In genomic region chr1:89092442-89092991, GRCm38 (mm10) we compare ENCODE assay signal across 9 mouse cellular contexts. TPM values are rescaled to one million over a fixed set of nuclear protein-coding genes. Genes with fewer than 3 reads are reported as not detected.
DNase-seq lines count a peak whose midpoint lies in the region; ATAC-seq and TF ChIP-seq lines count a peak whose summit lies in the region.
"Had no signal": no experiment of that assay in that cellular context is flagged by ENCODE, and none has a peak within 500 bp of the region (broad histone marks: within the 10 kb centered on the region; RNA-seq: fewer than 3 reads in every experiment).

No protein-coding gene starts in this region.

- H3K4me2 ChIP-seq in liver, embryonic 11.5 days = no peak overlapping the region
- H3K4me2 ChIP-seq in hindbrain, embryonic 12.5 days (replicated peaks) = peak overlapping the region; percentile 33
- H3K4me2 ChIP-seq in stomach, postnatal 0 days (replicated peaks; ENCODE audit: low read depth) = peak overlapping the region; percentile 23

- peaks cover 2% of the 10 kb centered on the region; the same call in 1 of the 2 replicates for H3K4me1 ChIP-seq in liver, embryonic 11.5 days (replicated peaks; ENCODE audit: control insufficient read depth, insufficient read depth, low read length)
- H3K4me1 ChIP-seq in hindbrain, embryonic 12.5 days = peaks cover 72% of the 10 kb centered on the region
- peaks cover 90% of the 10 kb centered on the region for H3K4me1 ChIP-seq in midbrain, embryonic 10.5 days
- H3K4me1 ChIP-seq in stomach, postnatal 0 days (replicated peaks; ENCODE audit: control insufficient read depth, insufficient read depth) = peaks cover 16% of the 10 kb centered on the region

- no peak overlapping the region for H3K9ac ChIP-seq in liver, embryonic 11.5 days (ENCODE audit: low read depth, low read length)
- no peak overlapping the region for H3K9ac ChIP-seq in hindbrain, embryonic 12.5 days
- H3K9ac ChIP-seq in stomach, postnatal 0 days (ENCODE audit: low read length) = no peak overlapping the region

- no peak for TF ChIP-seq CTCF in stomach, postnatal 0 days (IDR thresholded peaks at IDR 0.05; ENCODE audit: low read depth)

- TF ChIP-seq EP300 in stomach, postnatal 0 days (optimal IDR thresholded peaks at IDR 0.05) = no peak

- no peaks in the 10 kb centered on the region for H3K36me3 ChIP-seq in liver, embryonic 11.5 days (ENCODE audit: control insufficient read depth, insufficient read depth, low read length)
- no peaks in the 10 kb centered on the region for H3K36me3 ChIP-seq in hindbrain, embryonic 12.5 days
- no peaks in the 10 kb centered on the region for H3K36me3 ChIP-seq in midbrain, embryonic 10.5 days
- H3K36me3 ChIP-seq in stomach, postnatal 0 days (ENCODE audit: control insufficient read depth, insufficient read depth, low read length) = no peaks in the 10 kb centered on the region
- H3K36me3 ChIP-seq: G1E had no signal

- no peak overlapping the region for H3K4me3 ChIP-seq in liver, embryonic 11.5 days (ENCODE audit: low read depth, low read length)
- no peak overlapping the region for H3K4me3 ChIP-seq in hindbrain, embryonic 12.5 days
- H3K4me3 ChIP-seq in midbrain, embryonic 10.5 days = peak overlapping the region; percentile 38
- H3K4me3 ChIP-seq in stomach, postnatal 0 days (ENCODE audit: low read depth, low read length) = no peak overlapping the region

- ATAC-seq in liver, embryonic 11.5 days (replicated peaks; ENCODE audit: low FRiP score) = no peak
- ATAC-seq in hindbrain, embryonic 12.5 days (ENCODE audit: low FRiP score) = no peak; the same call in 1 of the 2 replicates
- ATAC-seq in stomach, postnatal 0 days (ENCODE audit: low FRiP score, low TSS enrichment) = no peak

- DNase-seq in liver = peak; percentile 20
- DNase-seq in liver, embryonic 11.5 days (ENCODE audit: low spot score) = no peak
- peak; percentile 69 to 78 for DNase-seq in frontal cortex, postnatal 36 days (ENCODE audit: low spot score in 2 of 2)
- DNase-seq in layer of hippocampus, postnatal 10 days (ENCODE audit: low spot score in 2 of 2) = peak; percentile 44 to 56
- peak; percentile 72 for DNase-seq in midbrain, embryonic 10.5 days (ENCODE audit: low spot score)
- DNase-seq in stomach, postnatal 0 days (ENCODE audit: low spot score) = peak; percentile 48
- no peak for DNase-seq in spleen, adult 18-20 months

- H3K27me3 ChIP-seq in liver, embryonic 11.5 days (replicated peaks; ENCODE audit: control insufficient read depth, insufficient read depth, low read length) = no peaks in the 10 kb centered on the region
- no peaks in the 10 kb centered on the region for H3K27me3 ChIP-seq in hindbrain, embryonic 12.5 days
- H3K27me3 ChIP-seq in midbrain, embryonic 10.5 days (ENCODE audit: low read depth, poor library complexity, severe bottlenecking) = peaks cover 6% of the 10 kb centered on the region; the same call in 1 of the 2 replicates
- no peaks in the 10 kb centered on the region for H3K27me3 ChIP-seq in stomach, postnatal 0 days (ENCODE audit: control insufficient read depth, insufficient read depth, low read length)

- no peaks in the 10 kb centered on the region for H3K9me3 ChIP-seq in liver, embryonic 11.5 days (ENCODE audit: control insufficient read depth, low read length)
- no peaks in the 10 kb centered on the region for H3K9me3 ChIP-seq in hindbrain, embryonic 12.5 days (replicated peaks)
- H3K9me3 ChIP-seq in midbrain, embryonic 10.5 days (replicated peaks) = no peaks in the 10 kb centered on the region
- H3K9me3 ChIP-seq in stomach, postnatal 0 days (ENCODE audit: control insufficient read depth, low read length) = no peaks in the 10 kb centered on the region

- 31% methylated on average over 19 of the region's 19 CpGs for WGBS in liver, embryonic 11.5 days
- WGBS in hindbrain, embryonic 12.5 days = 3% methylated on average over 19 of the region's 19 CpGs
- 5% methylated on average over 19 of the region's 19 CpGs for WGBS in midbrain, embryonic 10.5 days
- 15% methylated on average over 19 of the region's 19 CpGs for WGBS in stomach, postnatal 0 days

- H3K27ac ChIP-seq in liver, embryonic 11.5 days (ENCODE audit: low read depth, low read length) = no peak overlapping the region
- H3K27ac ChIP-seq in hindbrain, embryonic 12.5 days = peak overlapping the region; percentile 58; the same call in 1 of the 2 replicates
- peak overlapping the region; percentile 83 for H3K27ac ChIP-seq in midbrain, embryonic 10.5 days (replicated peaks)
- H3K27ac ChIP-seq in stomach, postnatal 0 days (replicated peaks) = peak overlapping the region; percentile 50; the same call in 1 of the 2 replicates

RNA-seq across cellular contexts. Expression of gene Sh3bp4, which starts 22.3 kb away (rescaled TPM):
- polyA plus RNA-seq in liver, embryonic 11.5 days (2014; fragmentation: Nextera tagmentation; extraction: Ambion mirVana) = 4.4 and 4.7 TPM in 2 replicates
- polyA plus RNA-seq in hindbrain, embryonic 12.5 days (2016; fragmentation: Nextera tagmentation; extraction: Ambion mirVana) = 28.0 and 31.4 TPM in 2 replicates
- 10 to 100 TPM; 41.6 to 42.4 TPM for total RNA-seq in layer of hippocampus, postnatal 10 days (2021)
- polyA plus RNA-seq in midbrain, embryonic 10.5 days (2016; fragmentation: Nextera tagmentation; extraction: Ambion mirVana) = 23.8 and 25.1 TPM in 2 replicates
- polyA plus RNA-seq in stomach, postnatal 0 days (2015; fragmentation: Nextera tagmentation; extraction: Ambion mirVana) = 7.6 and 8.0 TPM in 2 replicates
- total RNA-seq: G1E had no signal
- polyA plus RNA-seq: G1E had no signal

Comparison
In these comparisons a context has a peak if more than half of its experiments do, and no peak if none do; other contexts are left out.
1. DNase-seq: peak in liver (single experiment), frontal cortex, postnatal 36 days (2 of 2), layer of hippocampus, postnatal 10 days (2 of 2), midbrain, embryonic 10.5 days (single experiment) and stomach, postnatal 0 days (single experiment); none in liver, embryonic 11.5 days (single experiment) and spleen, adult 18-20 months (0 of 2).